Mouse (Mus musculus) MEL (cell line): ENCODE measurements around the gene Phf7. TPM values are rescaled to one million over a fixed set of nuclear protein-coding genes. Genes with fewer than 3 reads are reported as not detected.
A peak's percentile ranks its signal among the peaks of the same experiment; 100 is the strongest.

ENCODE experiments used
- DNase-seq: peaks from one replicate; pipeline ENCODE4 v3.0.0; 2011; ENCODE audit warnings: low read depth, low spot score
- H3K27ac ChIP-seq: 2 replicates; pipeline ENCODE4 v1.5.1; 2012; ENCODE audit warnings: low read depth, mild to moderate bottlenecking, control low read depth, low read length, moderate library complexity; ENCODE audit not compliant: control insufficient read depth
- H3K27me3 ChIP-seq, 2 experiments: fragments of 150-350 bp in 1 of 2; sonication (generic) in 1 of 2; 2 replicates each; pipeline ENCODE4 v1.6.1; 2012; ENCODE audit warnings: low read length in 2 of 2, mild to moderate bottlenecking in 2 of 2, improper control_type of control experiment in 1 of 2, moderate library complexity in 1 of 2; ENCODE audit not compliant: insufficient read depth in 2 of 2, control insufficient read depth in 1 of 2
- H3K36me3 ChIP-seq, 2 experiments: 2 replicates each; pipeline ENCODE4 v1.6.1; 2012 to 2014; ENCODE audit warnings: low read length in 2 of 2, improper control_type of control experiment in 1 of 2, inconsistent platforms in 1 of 2, mild to moderate bottlenecking in 1 of 2; ENCODE audit not compliant: insufficient read depth in 2 of 2, control insufficient read depth in 1 of 2
- H3K4me1 ChIP-seq, 2 experiments: fragments of 150-350 bp in 1 of 2; sonication (generic) in 1 of 2; 2 replicates each; pipeline ENCODE4 v1.6.1; 2012; ENCODE audit warnings: low read length in 2 of 2, improper control_type of control experiment in 1 of 2, mild to moderate bottlenecking in 1 of 2; ENCODE audit not compliant: insufficient read depth in 2 of 2, control insufficient read depth in 1 of 2
- H3K4me3 ChIP-seq, 2 experiments: fragments of 150-350 bp in 1 of 2; sonication (generic) in 1 of 2; 2 replicates each; pipeline ENCODE4 v1.5.1; 2012; ENCODE audit warnings: low read depth in 2 of 2, low read length in 2 of 2, mild to moderate bottlenecking in 2 of 2, moderate library complexity in 2 of 2, control low read depth in 1 of 2, improper control_type of control experiment in 1 of 2; ENCODE audit not compliant: control insufficient read depth in 1 of 2, insufficient read depth in 1 of 2
- H3K79me2 ChIP-seq: 2 replicates; pipeline ENCODE4 v1.6.1; 2012; ENCODE audit warnings: mild to moderate bottlenecking, low read length, moderate library complexity; ENCODE audit not compliant: control insufficient read depth, poor library complexity, insufficient read depth
- H3K9ac ChIP-seq: 2 replicates; pipeline ENCODE4 v1.6.1; 2012; ENCODE audit warnings: low read depth, mild to moderate bottlenecking, control low read depth, low read length, moderate library complexity; ENCODE audit not compliant: control insufficient read depth, poor library complexity, severe bottlenecking
- H3K9me3 ChIP-seq: fragments of 150-350 bp; sonication (generic); replicated peaks from 2 replicates; pipeline ENCODE4 v1.6.1; 2012; ENCODE audit warnings: mild to moderate bottlenecking, low read length, improper control_type of control experiment, moderate library complexity; ENCODE audit not compliant: insufficient read depth
- BHLHE40 ChIP-seq: IDR thresholded peaks from 2 replicates; pipeline ENCODE4 v1.6.1; 2012; ENCODE audit warnings: low read depth, mild to moderate bottlenecking, inconsistent platforms, low read length, improper control_type of control experiment, borderline replicate concordance
- CHD2 ChIP-seq: IDR thresholded peaks from 2 replicates; pipeline ENCODE4 v1.6.1; 2011; ENCODE audit warnings: low read length, improper control_type of control experiment
- CTCF ChIP-seq, 3 experiments: IDR thresholded peaks in 2 of 3; conservative IDR thresholded peaks in 1 of 3; 2 replicates each; pipeline ENCODE4 v1.5.1; 2011 to 2012; ENCODE audit warnings: low read length in 3 of 3, low read depth in 2 of 3, mild to moderate bottlenecking in 2 of 3, improper control_type of control experiment in 1 of 3, inconsistent platforms in 1 of 3, mixed read lengths in 1 of 3, moderate library complexity in 1 of 3; ENCODE audit not compliant: control insufficient read depth in 1 of 3, insufficient read depth in 1 of 3, poor library complexity in 1 of 3, severe bottlenecking in 1 of 3
- E2F4 ChIP-seq: IDR thresholded peaks from 2 replicates; pipeline ENCODE4 v1.6.1; 2011; ENCODE audit warnings: low read depth, low read length, improper control_type of control experiment, borderline replicate concordance
- ELF1 ChIP-seq: IDR thresholded peaks from 2 replicates; pipeline ENCODE4 v1.6.1; 2014; ENCODE audit warnings: low read depth, mild to moderate bottlenecking, inconsistent platforms, low read length, improper control_type of control experiment, moderate library complexity
- ETS1 ChIP-seq: IDR thresholded peaks from 2 replicates; pipeline ENCODE4 v1.6.1; 2012; ENCODE audit warnings: low read depth, mild to moderate bottlenecking, inconsistent platforms, low read length, improper control_type of control experiment, moderate library complexity
- GABPA ChIP-seq: IDR thresholded peaks from 2 replicates; pipeline ENCODE4 v1.6.1; 2012; ENCODE audit warnings: low read depth, mild to moderate bottlenecking, inconsistent platforms, low read length, improper control_type of control experiment, moderate library complexity
- GATA1 ChIP-seq: IDR thresholded peaks from 2 replicates; pipeline ENCODE4 v1.6.1; 2011; ENCODE audit warnings: low read depth, low read length, improper control_type of control experiment
- MAX ChIP-seq: IDR thresholded peaks from 2 replicates; pipeline ENCODE4 v1.6.1; 2011; ENCODE audit warnings: low read length, improper control_type of control experiment
- MAZ ChIP-seq: IDR thresholded peaks from 2 replicates; pipeline ENCODE4 v1.6.1; 2012; ENCODE audit warnings: low read depth, mild to moderate bottlenecking, inconsistent platforms, low read length, improper control_type of control experiment
- MEF2A ChIP-seq: IDR thresholded peaks from 2 replicates; pipeline ENCODE4 v1.6.1; 2014; ENCODE audit warnings: low read depth, mild to moderate bottlenecking, inconsistent platforms, low read length, improper control_type of control experiment; ENCODE audit not compliant: poor library complexity, insufficient replicate concordance, severe bottlenecking; ENCODE audit errors: extremely low read depth
- MYB ChIP-seq: IDR thresholded peaks from 2 replicates; pipeline ENCODE4 v1.6.1; 2011; ENCODE audit warnings: mild to moderate bottlenecking, low read depth, low read length, improper control_type of control experiment
- NRF1 ChIP-seq: IDR thresholded peaks from 2 replicates; pipeline ENCODE4 v1.6.1; 2014; ENCODE audit warnings: low read depth, mild to moderate bottlenecking, inconsistent platforms, low read length, improper control_type of control experiment, moderate library complexity; ENCODE audit not compliant: poor library complexity, insufficient read depth, severe bottlenecking
- POLR2A ChIP-seq, 2 experiments: IDR thresholded peaks; 2 replicates each; pipeline ENCODE4 v1.6.1; 2011 to 2012; ENCODE audit warnings: low read length in 2 of 2, mild to moderate bottlenecking in 2 of 2, control low read depth in 1 of 2, improper control_type of control experiment in 1 of 2, low read depth in 1 of 2, moderate library complexity in 1 of 2; ENCODE audit not compliant: control insufficient read depth in 1 of 2, insufficient read depth in 1 of 2, poor library complexity in 1 of 2
- POLR2AphosphoS2 ChIP-seq: IDR thresholded peaks from 2 replicates; pipeline ENCODE4 v1.6.1; 2011; ENCODE audit warnings: low read length, improper control_type of control experiment
- SIN3A ChIP-seq: IDR thresholded peaks from 2 replicates; pipeline ENCODE4 v1.6.1; 2012; ENCODE audit warnings: low read length, improper control_type of control experiment, inconsistent platforms
- TAL1 ChIP-seq: IDR thresholded peaks from 2 replicates; pipeline ENCODE4 v1.6.1; 2012; ENCODE audit warnings: mild to moderate bottlenecking, inconsistent platforms, low read length, moderate library complexity, mixed read lengths
- TBP ChIP-seq: IDR thresholded peaks from 2 replicates; pipeline ENCODE4 v1.8.0; 2011; ENCODE audit warnings: low read depth, low read length, improper control_type of control experiment
- USF1 ChIP-seq: IDR thresholded peaks from 2 replicates; pipeline ENCODE4 v1.6.1; 2014; ENCODE audit warnings: low read depth, mild to moderate bottlenecking, inconsistent platforms, low read length, improper control_type of control experiment, moderate library complexity
- ZC3H11A ChIP-seq: IDR thresholded peaks from 2 replicates; pipeline ENCODE4 v1.6.1; 2012; ENCODE audit warnings: low read depth, mild to moderate bottlenecking, inconsistent platforms, low read length, improper control_type of control experiment
- ZKSCAN1 ChIP-seq: IDR thresholded peaks from 2 replicates; pipeline ENCODE4 v1.6.1; 2012; ENCODE audit warnings: low read depth, mild to moderate bottlenecking, inconsistent platforms, low read length, improper control_type of control experiment, moderate library complexity
- polyA plus RNA-seq, 2 experiments: library from polyadenylated mRNA; stranded (reverse) in 1 of 2; unstranded in 1 of 2; fragments of >175 nt in 1 of 2; fragments of >200 nt in 1 of 2; gene quantifications; 2 replicates each; pipeline versions ENCODE4 v1.2.1 to v1.2.4; 2012; ENCODE audit warnings: low replicate concordance in 2 of 2, low read depth in 1 of 2; ENCODE audit not compliant: insufficient read length in 2 of 2, insufficient read depth in 1 of 2, missing spikeins in 1 of 2
- total RNA-seq: library from RNA; depleted of rRNA; stranded (reverse); fragments of 300-350 nt; gene quantifications from 2 replicates; pipeline ENCODE4 v1.2.3, GENCODE M21; 2012

Gene Phf7
- total and polyA plus RNA-seq, 3 experiments = 6.0 to 7.6 TPM; not detected in 1

- TF ChIP-seq TBP (0 out of 2 replicates have a peak, but pooled peaks have one; percentile 8), MYB (no peak), GABPA (no peak), SIN3A (peak; percentile 31; the same call in 1 of the 2 replicates)
These were observed 44.6 kb downstream of the Phf7 start (continued) for GRCm38 (mm10) chr14:31206472-31206981.

- 0 out of 2 replicates have a peak, but pooled peaks have one; percentile 2 for TF ChIP-seq USF1
- TF ChIP-seq ELF1 = no peak
- TF ChIP-seq POLR2AphosphoS2 = no peak
- no peak for TF ChIP-seq CHD2
- no peak for TF ChIP-seq MEF2A
- TF ChIP-seq NRF1 = no peak
- TF ChIP-seq MYB = no peak
- no peak for TF ChIP-seq E2F4
- TF ChIP-seq TAL1 = no peak
- TF ChIP-seq GATA1 = no peak
- TF ChIP-seq SIN3A = 0 out of 2 replicates have a peak, but pooled peaks have one; percentile 51
- no peak for TF ChIP-seq BHLHE40
- no peak for TF ChIP-seq POLR2A (IDR thresholded peaks at IDR 0.05; ENCODE audit: control insufficient read depth in 1 of 2, insufficient read depth in 1 of 2, low read depth in 1 of 2, low read length in 2 of 2, poor library complexity in 1 of 2)
- TF ChIP-seq MAZ = peak; percentile 26; the same call in 1 of the 2 replicates
- TF ChIP-seq ZKSCAN1 = no peak
- no peak for TF ChIP-seq CTCF (IDR thresholded peaks at IDR 0.05 in 2 of 3, conservative IDR thresholded peaks at IDR 0.05 in 1 of 3; ENCODE audit: control insufficient read depth in 1 of 3, insufficient read depth in 1 of 3, low read depth in 2 of 3, low read length in 3 of 3, poor library complexity in 1 of 3, severe bottlenecking in 1 of 3)
- no peak for TF ChIP-seq ZC3H11A
- TF ChIP-seq ETS1 = no peak
- 0 out of 2 replicates have a peak, but pooled peaks have one; percentile 12 for TF ChIP-seq MAX
- TF ChIP-seq, all 39 proteins: peak for 4
- Histone ChIP-seq H3K9ac (peak overlapping the region; percentile 99), H3K9me3 (no peaks in the 10 kb centered on the region), H3K27ac (peak overlapping the region; percentile 62), H3K4me3 (peak overlapping the region; percentile 84 to 98), H3K36me3 (peaks cover 3 to 18% of the 10 kb centered on the region in 2 experiments; a peak in 3 of 4 replicates), H3K79me2 (peaks cover 19% of the 10 kb centered on the region), H3K27me3 (no peaks in the 10 kb centered on the region), H3K4me1 (peaks cover 3 to 11% of the 10 kb centered on the region in 2 experiments; a peak in 3 of 4 replicates)
- DNase-seq = peak; percentile 68
These were observed 45.3 kb downstream of the Phf7 start for GRCm38 (mm10) chr14:31205562-31206467.
